Mouse (Mus musculus): ENCODE measurements around the gene Dnm2. TPM values are rescaled to one million over a fixed set of nuclear protein-coding genes. Genes with fewer than 3 reads are reported as not detected.

The Dnm2 gene
- total RNA-seq, 2 experiments from 2014 or later = 56.1 to 61.0 TPM

DNA sequence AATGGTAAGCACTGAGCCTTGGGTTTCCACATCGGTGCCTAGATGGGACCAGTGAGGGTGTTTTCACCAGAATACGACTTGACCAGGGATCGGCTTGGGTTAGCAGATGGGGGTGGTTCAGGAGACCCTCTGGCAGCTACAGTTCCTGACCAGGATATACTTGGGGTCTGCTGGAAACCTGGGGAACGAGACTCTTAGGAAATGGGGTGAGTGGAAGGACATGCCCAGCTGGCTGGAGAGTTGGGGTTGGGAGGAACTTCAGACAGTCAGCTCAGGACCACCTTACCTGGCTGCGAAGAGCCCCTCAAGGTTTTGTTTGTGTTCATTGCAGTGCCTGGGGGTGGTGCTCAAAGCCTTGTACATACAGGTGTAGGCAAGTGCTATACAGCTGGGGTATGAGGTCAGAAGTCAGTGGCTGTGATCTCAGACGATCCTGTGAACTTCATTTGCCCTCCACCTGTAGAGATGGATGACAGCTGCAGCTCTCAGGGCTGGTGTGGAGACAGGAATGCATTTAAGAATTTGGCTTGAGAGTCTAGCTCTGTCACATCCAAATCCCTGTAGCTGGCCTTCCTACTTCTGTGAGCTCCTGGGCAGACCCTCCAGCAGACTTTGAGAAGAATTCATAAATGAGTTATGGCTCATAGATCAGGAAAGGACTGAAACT lies 129.0 kb downstream of the Dnm2 start:
- DNase-seq (ENCODE audit: extremely low spot score in 1 of 2, low spot score in 2 of 2) = no peak
- intact Hi-C loops (cut with DNase I) = no loop called here
- no peak overlapping the region for H3K27ac ChIP-seq
- TF ChIP-seq CTCF (IDR thresholded peaks at IDR 0.05) = no peak
- no peak overlapping the region for H3K4me3 ChIP-seq

GRCm38 (mm10) chr9:21555198-21555742 lies 130.6 kb downstream of the Dnm2 start:
- Histone ChIP-seq H3K4me3 (no peak overlapping the region), H3K27ac (no peak overlapping the region)
- TF ChIP-seq CTCF (IDR thresholded peaks at IDR 0.05) = no peak; the same call in 1 of the 2 replicates
- intact Hi-C loops (cut with DNase I) = no loop called here
- DNase-seq (ENCODE audit: extremely low spot score in 1 of 2, low spot score in 2 of 2) = no peak

DNA sequence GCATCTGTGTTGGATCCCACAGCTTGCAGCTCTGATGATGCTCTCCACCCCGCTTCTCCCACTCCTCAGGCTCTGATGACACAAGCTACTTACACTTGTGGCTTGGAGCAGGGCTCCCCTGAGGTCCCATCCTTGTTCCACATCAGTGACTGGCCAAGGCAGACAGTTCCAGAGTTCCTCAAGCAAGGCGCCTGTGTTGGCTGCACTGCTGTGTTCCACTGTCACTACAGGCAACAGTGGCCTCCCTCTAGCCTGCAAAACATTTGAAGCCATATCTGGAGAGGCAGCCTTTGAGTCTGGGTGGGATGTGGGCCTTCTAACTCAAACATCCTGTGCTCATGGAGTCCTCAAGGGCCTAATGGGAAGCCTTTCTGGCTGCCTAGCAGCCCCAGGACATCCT lies 132.3 kb downstream of the Dnm2 start:
- Histone ChIP-seq H3K27ac (no peak overlapping the region), H3K4me3 (no peak overlapping the region)
- TF ChIP-seq CTCF (IDR thresholded peaks at IDR 0.05) = no peak
- intact Hi-C loops (cut with DNase I) = no loop called here
- no peak for DNase-seq (ENCODE audit: extremely low spot score in 1 of 2, low spot score in 2 of 2)

Small RNA genes lying within 50 kb of the gene (microRNA-seq; reads per million reads assigned to microRNA genes)
- gene Mir199a-1 = 0 reads per million in 2 experiments

Other genes with a start within 250 kb of the Dnm2 start
- 10 to 100 TPM; 53.0 to 53.7 TPM for gene Keap1, start 185.5 kb upstream of the Dnm2 start, total RNA-seq (2021)
- gene S1pr5, start 176.5 kb upstream of the Dnm2 start, total RNA-seq (2021) = 1 to 10 TPM; 6.8 to 8.3 TPM
- gene Atg4d, start 159.6 kb upstream of the Dnm2 start, total RNA-seq (2021) = 10 to 100 TPM; 45.3 to 49.5 TPM
- gene Kri1, start 136.9 kb upstream of the Dnm2 start, total RNA-seq (2021) = 10 to 100 TPM; 43.3 to 46.1 TPM
- 10 to 100 TPM; 47.9 to 54.6 TPM for gene Cdkn2d, start 133.5 kb upstream of the Dnm2 start, total RNA-seq (2021)
- gene Ap1m2, start 112.6 kb upstream of the Dnm2 start, total RNA-seq (2021) = 1 to 10 TPM; 1.2 to 2.4 TPM
- 10 to 100 TPM; 47.5 to 53.6 TPM for gene Slc44a2, start 104.2 kb upstream of the Dnm2 start, total RNA-seq (2021)
- 10 to 100 TPM; 83.8 TPM for gene Ilf3, start 57.0 kb upstream of the Dnm2 start, total RNA-seq (2021)
- 10 to 100 TPM; 26.2 to 35.7 TPM for gene Qtrt1, start 13.1 kb upstream of the Dnm2 start, total RNA-seq (2021)
- gene Tmed1, start 85.3 kb downstream of the Dnm2 start, total RNA-seq (2021) = 10 to 100 TPM; 13.1 to 13.9 TPM
- gene AB124611, start 101.3 kb downstream of the Dnm2 start, total RNA-seq (2021) = under 1 TPM in 1 of 2 experiments, not detected in 1; 0.29 TPM
- 10 to 100 TPM; 78.2 to 79.5 TPM for gene Carm1, start 122.0 kb downstream of the Dnm2 start, total RNA-seq (2021)
- gene Timm29, start 167.8 kb downstream of the Dnm2 start, total RNA-seq (2021) = 10 to 100 TPM; 52.3 to 53.2 TPM
- 10 to 100 TPM; 21.7 to 22.2 TPM for gene Yipf2, start 167.9 kb downstream of the Dnm2 start, total RNA-seq (2021)
- gene Smarca4, start 191.3 kb downstream of the Dnm2 start, total RNA-seq (2021) = 100 to 1,000 TPM; 117 to 124 TPM